Mouse (Mus musculus): ENCODE data around the gene Ipo4. TPM values are rescaled to one million over a fixed set of nuclear protein-coding genes. Genes with fewer than 3 reads are reported as not detected.
A peak's percentile ranks its signal among the peaks of the same experiment; 100 is the strongest.

Gene Ipo4
- polyA plus RNA-seq, 1 experiment from 2014 or later = 78.7 TPM

GRCm38 (mm10) chr14:55584702-55585565 lies 50.8 kb downstream of the Ipo4 start, which contains the start of gene Emc9:
TSS of gene Emc9 (minus strand) at chr14:55585302.
- Histone ChIP-seq H3K4me2 (ENCODE audit: low read depth, low read length) (peak within 1 kb of the TSS; percentile 83), H3K4me3 (ENCODE audit: low read length) (peak within 1 kb of the TSS; percentile 64), H3K4me1 (replicated peaks; ENCODE audit: control insufficient read depth, insufficient read depth, low read length) (peaks cover 10% of the 10 kb centered on the region), H3K36me3 (ENCODE audit: control insufficient read depth, insufficient read depth, low read length) (peaks cover 11% of the 10 kb centered on the region), H3K9me3 (ENCODE audit: control insufficient read depth, low read length) (no peaks in the 10 kb centered on the region), H3K9ac (ENCODE audit: low read length) (peak within 1 kb of the TSS; percentile 78), H3K27ac (ENCODE audit: low read length) (no peak within 1 kb of the TSS), H3K27me3 (ENCODE audit: control insufficient read depth, insufficient read depth, low read depth, low read length) (no peaks in the 10 kb centered on the region; the same call in 1 of the 2 replicates)
- peak; percentile 80 for ATAC-seq (ENCODE audit: low read depth)
- 4% methylated on average over 42 of the region's 43 CpGs for WGBS

GRCm38 (mm10) chr14:55584303-55584701 lies 51.5 kb downstream of the Ipo4 start:
- ATAC-seq (ENCODE audit: low read depth) = no peak
- no peaks in the 10 kb centered on the region for H3K9me3 ChIP-seq (ENCODE audit: control insufficient read depth, low read length)
- peak overlapping the region; percentile 78 for H3K9ac ChIP-seq (ENCODE audit: low read length)
- no peaks in the 10 kb centered on the region; the same call in 1 of the 2 replicates for H3K27me3 ChIP-seq (ENCODE audit: control insufficient read depth, insufficient read depth, low read depth, low read length)
- H3K4me3 ChIP-seq (ENCODE audit: low read length) = peak overlapping the region; percentile 64
- H3K4me1 ChIP-seq (replicated peaks; ENCODE audit: control insufficient read depth, insufficient read depth, low read length) = peaks cover 7% of the 10 kb centered on the region
- H3K27ac ChIP-seq (ENCODE audit: low read length) = no peak overlapping the region
- peak overlapping the region; percentile 83 for H3K4me2 ChIP-seq (ENCODE audit: low read depth, low read length)
- H3K36me3 ChIP-seq (ENCODE audit: control insufficient read depth, insufficient read depth, low read length) = peaks cover 11% of the 10 kb centered on the region
- 31% methylated on average over 5 of the region's 5 CpGs for WGBS

- Histone ChIP-seq H3K4me1 (replicated peaks; ENCODE audit: control insufficient read depth, insufficient read depth, low read length) (peaks cover 14% of the 10 kb centered on the region), H3K27ac (ENCODE audit: low read length) (no peak overlapping the region), H3K4me2 (ENCODE audit: low read depth, low read length) (no peak overlapping the region), H3K9me3 (ENCODE audit: control insufficient read depth, low read length) (no peaks in the 10 kb centered on the region), H3K4me3 (ENCODE audit: low read length) (no peak overlapping the region), H3K9ac (ENCODE audit: low read length) (no peak overlapping the region), H3K36me3 (ENCODE audit: control insufficient read depth, insufficient read depth, low read length) (peaks cover 6% of the 10 kb centered on the region; the same call in 1 of the 2 replicates), H3K27me3 (ENCODE audit: control insufficient read depth, insufficient read depth, low read depth, low read length) (no peaks in the 10 kb centered on the region; the same call in 1 of the 2 replicates)
- 74% methylated on average over 9 of the region's 9 CpGs for WGBS
- ATAC-seq (ENCODE audit: low read depth) = no peak
Observed at GRCm38 (mm10) chr14:55581981-55582681, 53.6 kb downstream of the Ipo4 start.

- no peak for ATAC-seq (ENCODE audit: low read depth)
- Histone ChIP-seq H3K4me1 (replicated peaks; ENCODE audit: control insufficient read depth, insufficient read depth, low read length) (peaks cover 18% of the 10 kb centered on the region), H3K36me3 (ENCODE audit: control insufficient read depth, insufficient read depth, low read length) (peaks cover 6% of the 10 kb centered on the region; the same call in 1 of the 2 replicates), H3K27ac (ENCODE audit: low read length) (no peak overlapping the region), H3K9ac (ENCODE audit: low read length) (no peak overlapping the region), H3K4me2 (ENCODE audit: low read depth, low read length) (no peak overlapping the region), H3K9me3 (ENCODE audit: control insufficient read depth, low read length) (no peaks in the 10 kb centered on the region), H3K4me3 (ENCODE audit: low read length) (no peak overlapping the region), H3K27me3 (ENCODE audit: control insufficient read depth, insufficient read depth, low read depth, low read length) (no peaks in the 10 kb centered on the region; the same call in 1 of the 2 replicates)
- WGBS = 90% methylated on average over 16 of the region's 16 CpGs
Observed at GRCm38 (mm10) chr14:55580731-55581130, 55.0 kb downstream of the Ipo4 start.

- no peak overlapping the region for H3K27ac ChIP-seq (ENCODE audit: low read length)
- peaks cover 16% of the 10 kb centered on the region for H3K4me1 ChIP-seq (replicated peaks; ENCODE audit: control insufficient read depth, insufficient read depth, low read length)
- no peak overlapping the region for H3K4me2 ChIP-seq (ENCODE audit: low read depth, low read length)
- no peak for ATAC-seq (ENCODE audit: low read depth)
- 83% methylated on average over 23 of the region's 23 CpGs for WGBS
- H3K4me3 ChIP-seq (ENCODE audit: low read length) = no peak overlapping the region
- no peaks in the 10 kb centered on the region for H3K9me3 ChIP-seq (ENCODE audit: control insufficient read depth, low read length)
- no peak overlapping the region for H3K9ac ChIP-seq (ENCODE audit: low read length)
- no peaks in the 10 kb centered on the region; the same call in 1 of the 2 replicates for H3K27me3 ChIP-seq (ENCODE audit: control insufficient read depth, insufficient read depth, low read depth, low read length)
- peaks cover 6% of the 10 kb centered on the region; the same call in 1 of the 2 replicates for H3K36me3 ChIP-seq (ENCODE audit: control insufficient read depth, insufficient read depth, low read length)
Observed at GRCm38 (mm10) chr14:55579511-55580496, 56.0 kb downstream of the Ipo4 start.

- Histone ChIP-seq H3K9ac (ENCODE audit: low read length) (peak overlapping the region; percentile 97), H3K4me1 (replicated peaks; ENCODE audit: control insufficient read depth, insufficient read depth, low read length) (peaks cover 16% of the 10 kb centered on the region), H3K27me3 (ENCODE audit: control insufficient read depth, insufficient read depth, low read depth, low read length) (no peaks in the 10 kb centered on the region), H3K36me3 (ENCODE audit: control insufficient read depth, insufficient read depth, low read length) (peaks cover 6% of the 10 kb centered on the region; the same call in 1 of the 2 replicates), H3K4me2 (ENCODE audit: low read depth, low read length) (peak overlapping the region; percentile 75), H3K27ac (ENCODE audit: low read length) (peak overlapping the region; percentile 94), H3K9me3 (ENCODE audit: control insufficient read depth, low read length) (no peaks in the 10 kb centered on the region), H3K4me3 (ENCODE audit: low read length) (peak overlapping the region; percentile 95)
- 22% methylated on average over 6 of the region's 6 CpGs for whole genome bisulfite sequencing
- peak; percentile 42 for ATAC-seq (ENCODE audit: low read depth)
Observed at GRCm38 (mm10) chr14:55578668-55579269, 57.0 kb downstream of the Ipo4 start.

GRCm38 (mm10) chr14:55577871-55578667 lies 57.7 kb downstream of the Ipo4 start, which contains the start of gene Psme1:
TSS of gene Psme1 (plus strand) at chr14:55578123.
- peak; percentile 95 for ATAC-seq (ENCODE audit: low read depth)
- WGBS = under 1% methylated on average over 31 of the region's 32 CpGs
- H3K36me3 ChIP-seq (ENCODE audit: control insufficient read depth, insufficient read depth, low read length) = peaks cover 6% of the 10 kb centered on the region; the same call in 1 of the 2 replicates

More at GRCm38 (mm10) chr14:55577871-55578667, 57.7 kb downstream of the Ipo4 start, which contains the start of gene Psme1:
- peak within 1 kb of the TSS; percentile 97 for H3K9ac ChIP-seq (ENCODE audit: low read length)
- H3K9me3 ChIP-seq (ENCODE audit: control insufficient read depth, low read length) = no peaks in the 10 kb centered on the region
- no peaks in the 10 kb centered on the region for H3K27me3 ChIP-seq (ENCODE audit: control insufficient read depth, insufficient read depth, low read depth, low read length)
- H3K4me3 ChIP-seq (ENCODE audit: low read length) = peak within 1 kb of the TSS; percentile 95
- H3K4me1 ChIP-seq (replicated peaks; ENCODE audit: control insufficient read depth, insufficient read depth, low read length) = peaks cover 16% of the 10 kb centered on the region
- peak within 1 kb of the TSS; percentile 94 for H3K27ac ChIP-seq (ENCODE audit: low read length)
- peak within 1 kb of the TSS; percentile 75 for H3K4me2 ChIP-seq (ENCODE audit: low read depth, low read length)
